Mouse (Mus musculus) lung, adult 2 months (tissue): ENCODE data around the gene D6Ertd527e.

Experiments used
- CTCF ChIP-seq: fragments of 200-500 bp; IDR thresholded peaks from 2 replicates; pipeline ENCODE4 v1.5.1; 2011; ENCODE audit warnings: mild to moderate bottlenecking, low read length, control low read depth; ENCODE audit not compliant: insufficient read depth
- POLR2A ChIP-seq: fragments of 200-500 bp; IDR thresholded peaks from 2 replicates; pipeline ENCODE4 v1.6.1; 2011; ENCODE audit warnings: low read depth, mild to moderate bottlenecking, control low read depth, low read length, borderline replicate concordance; ENCODE audit errors: extremely low read depth

- TF ChIP-seq POLR2A (peak; percentile 77; the same call in 1 of the 2 replicates), CTCF (no peak)
Measured at GRCm38 (mm10) chr6:87127049-87127753, 22.7 kb downstream of the D6Ertd527e start.
